24 mouse cellular contexts compared by ENCODE assay signal in the genomic region with DNA sequence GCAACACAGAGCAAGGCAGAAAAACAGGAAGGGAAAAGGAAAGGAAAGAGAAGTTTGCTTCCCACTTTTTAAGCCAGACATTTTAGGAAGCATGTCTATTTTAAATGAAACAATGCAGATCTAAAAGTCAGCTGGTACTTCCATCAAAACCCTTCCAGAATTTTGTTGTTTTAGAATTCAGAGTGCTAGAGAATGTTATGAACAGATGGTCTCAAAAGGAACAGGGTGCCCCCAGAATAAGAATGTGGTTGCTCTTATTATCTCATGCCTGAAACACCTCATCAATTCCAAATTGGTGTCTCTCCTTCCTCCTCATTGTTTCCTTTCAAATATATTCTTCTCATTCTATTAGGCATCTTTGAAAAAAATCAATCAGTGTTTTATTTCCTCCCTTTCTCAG.
"Had no signal": no experiment of that assay in that cellular context is flagged by ENCODE, and none has a peak within 500 bp of the region (broad histone marks: within the 10 kb centered on the region; RNA-seq: fewer than 3 reads in every experiment).

No protein-coding gene starts in this region.

- H3K27ac ChIP-seq: kidney, postnatal 0 days; limb, embryonic 12.5 days; limb, embryonic 15.5 days; liver, embryonic 14.5 days; midbrain, embryonic 10.5 days; midbrain, embryonic 13.5 days; neural tube, embryonic 13.5 days; stomach, postnatal 0 days had no signal

- H3K9me3 ChIP-seq: limb, embryonic 15.5 days; megakaryocyte, embryonic 14.5 days; midbrain, embryonic 10.5 days; midbrain, embryonic 13.5 days; neural tube, embryonic 13.5 days had no signal

- H3K9ac ChIP-seq: limb, embryonic 12.5 days; limb, embryonic 15.5 days; liver, embryonic 14.5 days; liver, postnatal 0 days; lung, embryonic 14.5 days; midbrain, embryonic 13.5 days; neural tube, embryonic 13.5 days had no signal

- ATAC-seq: inflammation-experienced regulatory T-cells, adult 6 months; intestine, postnatal 0 days; liver, postnatal 0 days; lung, postnatal 0 days; midbrain, embryonic 13.5 days; midbrain, embryonic 16.5 days had no signal

- DNase-seq: kidney, adult 2 months; kidney, postnatal 25 days; left cerebral cortex, postnatal 4 days; liver, postnatal 0 days; lung, embryonic 14.5 days; retina, postnatal 1 day; right cerebral cortex, postnatal 14 days; right cerebral cortex, postnatal 4 days; thymus, postnatal 25 days had no signal

- H3K36me3 ChIP-seq: limb, embryonic 12.5 days; limb, embryonic 15.5 days; midbrain, embryonic 10.5 days; midbrain, embryonic 13.5 days; neural tube, embryonic 13.5 days had no signal

- H3K4me3 ChIP-seq: limb, embryonic 12.5 days; limb, embryonic 15.5 days; megakaryocyte, embryonic 14.5 days; midbrain, embryonic 10.5 days; midbrain, embryonic 13.5 days; myocyte; neural tube, embryonic 13.5 days had no signal

- H3K27me3 ChIP-seq: limb, embryonic 12.5 days; limb, embryonic 15.5 days; megakaryocyte, embryonic 14.5 days; midbrain, embryonic 13.5 days; neural tube, embryonic 13.5 days had no signal

- H3K4me1 ChIP-seq: limb, embryonic 12.5 days; limb, embryonic 15.5 days; megakaryocyte, embryonic 14.5 days; midbrain, embryonic 10.5 days; midbrain, embryonic 13.5 days; neural tube, embryonic 13.5 days had no signal

- H3K4me2 ChIP-seq: limb, embryonic 12.5 days; limb, embryonic 15.5 days; liver, embryonic 11.5 days; lung, embryonic 14.5 days; midbrain, embryonic 13.5 days; neural tube, embryonic 13.5 days had no signal
